Mouse (Mus musculus): Measurements from ENCODE around the gene Tcf12.

The Tcf12 gene

GRCm38 (mm10) chr9:72111622-72112550, at the start of gene Tcf12:
Gene Tcf12 (minus strand): TSS chr9:72111871.
- peak; percentile 71 for DNase-seq (ENCODE audit: extremely low read depth, low read depth)

- DNase-seq (ENCODE audit: extremely low read depth, low read depth), result no peak
Observed at GRCm38 (mm10) chr9:72158392-72158791, 46.7 kb upstream of the Tcf12 start.

- DNase-seq (ENCODE audit: extremely low read depth, low read depth), result no peak
Observed at GRCm38 (mm10) chr9:72157091-72157490, 45.4 kb upstream of the Tcf12 start.

DNA sequence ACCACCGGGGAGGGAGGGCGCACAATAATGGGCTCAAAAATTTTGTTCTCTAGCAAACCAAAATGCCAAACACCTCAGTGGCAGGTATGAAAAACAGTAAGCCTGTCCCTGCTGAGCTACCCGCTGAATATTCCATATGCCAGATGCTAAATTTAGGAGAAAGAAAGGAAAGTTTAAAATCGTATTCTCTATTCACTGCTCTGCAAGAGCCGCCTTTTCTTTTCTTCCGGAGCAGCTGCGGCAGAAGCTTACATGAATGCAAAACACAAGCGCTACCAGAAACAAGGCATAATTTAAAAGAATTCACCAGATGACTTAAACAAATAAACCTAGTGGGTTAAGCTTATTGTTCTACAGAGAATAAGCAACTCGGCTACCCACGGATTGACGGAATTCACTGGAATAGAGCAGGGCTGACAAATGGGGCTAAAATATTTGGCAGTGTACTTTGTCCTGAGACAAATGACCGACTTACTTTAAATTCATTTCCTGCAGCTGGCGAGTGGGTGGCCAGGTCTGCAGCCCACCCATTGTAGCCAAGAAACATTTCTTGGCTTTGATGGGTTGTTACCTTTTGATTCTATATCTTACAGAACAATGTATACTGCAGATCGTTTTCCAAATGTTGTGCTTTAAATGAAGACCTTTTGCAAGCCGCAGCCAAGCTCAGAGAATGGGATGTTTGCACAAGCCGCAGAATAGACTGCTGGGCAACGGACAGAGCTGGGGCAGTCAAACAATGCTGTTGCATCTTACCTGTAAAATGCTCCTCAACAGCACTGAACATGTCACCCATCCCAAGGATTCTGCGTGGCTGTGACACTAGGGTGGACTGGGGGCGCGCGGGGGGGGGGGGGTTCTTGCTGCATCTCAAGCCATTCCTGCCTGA, 43.8 kb upstream of the Tcf12 start:
- no peak for DNase-seq (ENCODE audit: extremely low read depth, low read depth)

DNA sequence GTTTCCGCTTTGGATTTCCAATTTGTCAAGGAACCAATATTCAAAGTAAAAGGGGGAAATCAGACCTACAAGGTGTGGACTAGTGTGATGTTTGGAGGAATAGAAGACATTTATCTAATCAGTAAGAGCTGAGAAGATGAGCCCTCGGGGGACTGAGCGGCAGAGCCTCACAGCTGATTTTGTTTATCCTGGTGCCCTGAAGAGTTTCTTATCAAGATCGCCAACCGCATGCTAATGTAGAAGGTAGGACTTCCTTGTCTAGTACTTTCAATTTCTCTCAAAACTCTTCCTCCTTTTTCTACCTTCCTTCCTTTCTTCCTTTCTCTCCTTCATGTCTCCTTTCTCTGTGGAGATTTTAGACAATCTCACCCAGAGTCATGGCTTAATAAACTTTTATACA, 32.5 kb upstream of the Tcf12 start:
- DNase-seq (ENCODE audit: extremely low read depth, low read depth), result no peak

DNA sequence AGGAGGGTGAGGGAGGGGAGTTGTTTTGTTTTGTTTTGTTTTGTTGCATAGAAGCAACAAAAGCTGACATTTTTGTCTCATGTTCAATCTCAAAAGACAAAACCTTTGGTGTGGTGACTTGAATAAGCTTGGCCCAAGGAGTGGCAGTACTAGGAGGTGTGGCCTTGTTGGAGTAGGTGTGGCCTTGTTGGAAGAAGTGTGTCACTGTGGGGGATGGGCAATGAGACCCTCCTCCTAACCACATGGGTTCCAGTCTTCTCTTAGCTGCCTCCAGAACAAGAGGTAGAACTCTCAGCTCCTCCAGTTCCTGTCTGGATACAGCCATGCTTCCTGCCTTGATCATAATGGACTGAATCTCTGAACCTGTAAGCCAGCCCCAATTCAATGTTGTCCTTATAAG, 26.2 kb upstream of the Tcf12 start:
- no peak for DNase-seq (ENCODE audit: extremely low read depth, low read depth)

- DNase-seq (ENCODE audit: extremely low read depth, low read depth), result no peak
Observed at GRCm38 (mm10) chr9:72133772-72134245, 22.1 kb upstream of the Tcf12 start.

GRCm38 (mm10) chr9:72133089-72133771, 21.6 kb upstream of the Tcf12 start:
- DNase-seq (ENCODE audit: extremely low read depth, low read depth), result peak; percentile 55

DNA sequence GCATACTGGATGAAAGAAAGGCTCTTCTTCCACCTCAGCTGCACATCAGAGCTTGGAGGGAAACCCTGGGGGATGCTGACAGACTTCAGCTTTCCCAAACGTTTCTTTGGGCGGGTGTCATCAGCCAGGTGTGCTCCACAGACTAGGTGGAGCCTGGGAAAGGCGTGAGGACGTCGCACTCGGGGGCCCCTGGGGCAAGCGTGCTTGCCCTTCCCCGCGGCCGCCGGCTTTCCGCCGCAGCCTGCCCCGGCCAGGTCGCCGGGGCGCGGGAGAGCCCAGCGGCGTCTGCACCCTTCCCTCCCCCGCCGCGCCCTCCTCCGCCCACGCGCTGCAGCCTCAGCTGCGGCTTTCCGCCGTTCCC, 21.0 kb upstream of the Tcf12 start:
- peak; percentile 24 for DNase-seq (ENCODE audit: extremely low read depth, low read depth)

DNA sequence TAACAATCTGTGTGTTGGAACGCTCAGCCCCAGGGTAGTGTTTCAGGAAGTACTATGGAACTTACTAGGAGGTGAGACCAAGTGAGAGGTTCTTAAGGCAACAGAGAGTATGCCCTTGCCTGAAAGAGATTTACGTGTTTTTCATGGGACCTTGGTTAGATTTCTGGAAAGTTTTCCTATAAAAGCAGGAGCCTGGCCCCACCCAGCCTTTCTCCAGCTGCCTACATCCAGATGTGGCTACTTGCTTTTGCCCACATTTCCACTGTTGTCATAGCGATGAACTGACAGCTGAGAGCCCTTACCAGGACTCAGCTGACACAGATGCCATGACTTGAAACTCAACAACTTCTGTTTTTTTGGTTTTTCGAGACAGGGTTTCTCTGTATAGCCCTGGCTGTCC, 18.2 kb upstream of the Tcf12 start:
- DNase-seq (ENCODE audit: extremely low read depth, low read depth), result no peak

GRCm38 (mm10) chr9:72125442-72125841, 13.8 kb upstream of the Tcf12 start:
- DNase-seq (ENCODE audit: extremely low read depth, low read depth), result no peak

DNA sequence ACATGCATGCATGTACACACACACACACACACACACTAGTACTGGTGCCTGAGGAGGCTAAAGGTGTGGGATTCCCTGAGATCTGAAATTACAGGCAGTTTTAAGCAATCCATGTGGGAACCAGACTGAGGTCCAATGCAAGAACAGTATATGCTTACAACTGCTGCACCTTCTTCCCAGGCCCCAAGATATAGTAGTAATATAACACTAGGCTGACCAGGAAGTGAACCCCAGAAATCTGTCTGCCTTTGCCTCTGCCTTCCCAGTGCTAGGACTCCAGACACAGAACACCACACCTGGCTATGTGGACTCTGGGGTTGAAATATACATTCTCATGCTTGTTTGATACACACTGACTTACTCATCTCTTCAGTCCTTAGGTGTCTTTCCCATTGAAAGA, 6.8 kb upstream of the Tcf12 start:
- DNase-seq (ENCODE audit: extremely low read depth, low read depth), result no peak

- no peak for DNase-seq (ENCODE audit: extremely low read depth, low read depth)
Observed at GRCm38 (mm10) chr9:72111004-72111621, 558 bp downstream of the Tcf12 start.

DNA sequence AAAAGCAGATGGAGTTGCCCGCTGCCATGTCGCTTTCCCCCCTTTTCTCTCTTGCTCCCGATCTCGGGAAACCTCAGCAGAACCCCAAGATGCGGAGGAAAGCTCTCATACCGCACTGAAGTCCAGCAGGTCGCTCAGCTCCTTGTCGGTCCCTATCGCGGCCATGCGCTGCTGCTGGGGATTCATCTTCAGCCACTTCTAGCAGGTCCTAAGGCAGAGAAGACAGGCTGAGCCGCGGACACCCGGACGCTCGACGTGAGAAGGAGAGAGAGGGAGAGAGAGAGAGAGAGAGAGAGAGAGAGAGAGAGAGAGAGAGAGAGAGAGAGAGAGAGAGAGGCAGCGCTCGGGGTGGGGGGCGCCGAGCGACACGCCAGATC, 1.1 kb downstream of the Tcf12 start:
- peak; percentile 25 for DNase-seq (ENCODE audit: extremely low read depth, low read depth)

DNA sequence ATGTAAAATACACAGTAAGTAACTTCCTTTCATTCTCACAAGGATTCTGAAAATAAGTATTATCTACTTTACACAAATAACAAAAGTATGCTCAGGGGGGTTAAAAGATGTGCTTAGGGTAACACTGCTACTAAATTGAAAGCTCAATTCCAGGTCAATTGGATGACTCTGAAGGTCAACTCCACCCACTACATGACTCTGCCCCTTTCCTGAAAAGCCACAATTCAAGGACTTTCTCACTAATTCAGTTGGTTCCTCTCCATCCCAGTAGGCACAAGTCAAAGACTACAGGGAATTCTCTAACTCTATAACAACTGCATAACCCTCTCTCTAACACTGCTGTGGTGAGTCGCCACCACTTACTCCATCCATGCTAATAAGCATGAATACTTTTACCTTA, 8.2 kb downstream of the Tcf12 start:
- DNase-seq (ENCODE audit: extremely low read depth, low read depth), result no peak

DNA sequence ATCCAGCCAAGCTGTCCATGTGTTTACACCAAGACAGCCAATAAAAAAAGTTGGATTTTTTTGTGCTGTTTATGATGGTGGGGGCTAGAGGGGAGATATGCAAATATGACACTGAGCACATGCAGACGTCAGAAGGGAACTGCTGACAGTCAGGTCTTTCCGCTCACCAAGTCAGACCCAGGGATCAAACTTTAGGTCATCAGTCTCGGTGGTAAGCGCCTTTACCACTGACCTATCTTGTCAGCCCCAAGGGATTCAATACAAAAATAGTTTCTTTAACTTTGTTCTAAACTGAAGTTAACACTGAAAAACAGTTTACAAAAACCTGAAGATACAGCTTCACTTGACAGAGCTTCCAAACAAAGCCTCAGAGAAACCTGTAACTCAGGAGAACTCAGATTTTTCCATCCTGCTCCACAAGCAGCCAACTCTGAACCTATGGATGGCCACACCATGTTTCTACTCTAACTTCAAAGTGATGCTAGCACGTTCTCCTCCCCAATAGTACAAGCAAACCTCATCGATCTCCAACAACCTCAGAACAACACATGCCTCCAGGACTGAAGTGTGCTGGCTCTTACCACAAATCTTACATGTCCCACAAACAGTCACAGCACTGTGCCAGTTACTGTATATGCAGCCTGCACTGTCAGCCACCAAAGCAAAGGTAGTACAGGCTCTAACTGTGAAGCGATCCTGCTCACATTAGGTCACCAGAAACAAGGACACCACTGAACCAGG, 11.6 kb downstream of the Tcf12 start:
- DNase-seq (ENCODE audit: extremely low read depth, low read depth), result no peak

DNA sequence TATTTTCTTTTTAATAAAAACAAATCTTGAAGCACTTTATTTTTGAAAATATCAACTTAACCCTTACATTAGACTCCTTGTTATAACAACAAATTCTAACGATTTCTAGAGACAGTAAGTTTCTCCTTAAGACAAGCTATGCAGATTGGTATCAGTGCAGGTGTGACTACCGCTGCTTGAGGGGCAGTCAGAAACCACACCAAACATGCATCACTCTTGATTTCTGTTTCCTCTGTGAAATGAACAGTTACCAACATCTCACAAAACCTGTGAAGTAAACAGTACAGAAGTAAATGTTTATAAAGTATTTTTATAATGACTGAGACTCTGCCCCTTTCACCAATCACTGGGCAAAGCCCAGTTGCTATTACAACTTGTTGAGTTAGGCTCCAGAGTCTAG, 13.6 kb downstream of the Tcf12 start:
- no peak for DNase-seq (ENCODE audit: extremely low read depth, low read depth)

DNA sequence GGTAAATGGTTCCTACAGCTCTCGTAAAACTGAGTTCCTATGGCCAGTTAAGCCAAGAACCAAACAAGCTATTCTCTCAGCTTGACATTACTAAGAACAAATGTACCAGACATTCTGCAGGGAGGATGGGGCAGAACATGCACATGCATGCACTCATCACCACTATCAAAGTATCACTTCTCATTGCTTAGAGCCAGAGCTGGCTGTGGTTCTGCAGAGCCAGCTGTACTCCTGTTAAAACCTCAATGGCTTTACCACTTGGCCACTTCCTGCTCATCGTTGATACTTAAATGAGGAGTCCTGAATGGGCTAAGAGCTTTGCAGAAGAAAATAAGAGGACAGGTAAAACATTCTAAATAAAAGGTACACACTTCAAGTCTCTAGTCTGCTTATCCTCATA, 14.6 kb downstream of the Tcf12 start:
- no peak for DNase-seq (ENCODE audit: extremely low read depth, low read depth)

- peak; percentile 24 for DNase-seq (ENCODE audit: extremely low read depth, low read depth)
Observed at GRCm38 (mm10) chr9:72094675-72095074, 17.0 kb downstream of the Tcf12 start.

DNA sequence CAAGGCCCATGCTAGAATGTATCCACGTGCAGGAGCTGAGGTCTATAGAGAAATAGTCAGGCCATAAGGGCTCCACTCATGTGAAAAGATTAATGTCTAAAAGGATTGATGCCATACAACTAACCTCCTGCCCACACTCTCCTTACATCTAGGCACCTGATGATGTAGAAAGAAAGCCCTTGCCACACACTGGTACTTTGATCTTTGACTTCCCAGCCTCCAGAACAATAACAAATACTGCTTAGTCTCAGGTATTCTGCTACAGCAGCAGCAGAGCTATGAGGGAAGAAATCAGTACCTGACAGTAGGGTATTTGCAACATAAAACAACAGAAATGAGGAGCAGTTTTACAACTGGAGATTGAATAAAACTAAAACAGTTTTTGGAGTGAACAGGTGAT, 19.5 kb downstream of the Tcf12 start:
- no peak for DNase-seq (ENCODE audit: extremely low read depth, low read depth)
